Mouse (Mus musculus) hindbrain, embryonic 15.5 days (tissue): ENCODE results near the gene Efna5. TPM values are rescaled to one million over a fixed set of nuclear protein-coding genes. Genes with fewer than 3 reads are reported as not detected.

Experiments used
- ATAC-seq: fragments of 200-750 bp; cut with Nextera tagmentation; 2 replicates; pipeline ENCODE4 v1.8.0; 2017; ENCODE audit warnings: low read depth, moderate number of reproducible peaks, moderate TSS enrichment; ENCODE audit not compliant: low FRiP score
- H3K27ac ChIP-seq: fragments of 300-500 bp; sonication (generic); replicated peaks from 2 replicates; pipeline ENCODE4 v1.5.1; 2015; ENCODE audit warnings: mild to moderate bottlenecking, inconsistent platforms
- H3K27me3 ChIP-seq: fragments of 300-500 bp; sonication (generic); 2 replicates; pipeline ENCODE4 v1.6.1; 2015; ENCODE audit warnings: control low read depth, inconsistent platforms
- H3K36me3 ChIP-seq: fragments of 300-500 bp; sonication (generic); 2 replicates; pipeline ENCODE4 v1.6.1; 2015; ENCODE audit warnings: control low read depth, inconsistent platforms
- H3K4me1 ChIP-seq: fragments of 300-500 bp; sonication (generic); replicated peaks from 2 replicates; pipeline ENCODE4 v1.6.1; 2015; ENCODE audit warnings: control low read depth, inconsistent platforms
- H3K4me2 ChIP-seq: fragments of 300-500 bp; sonication (generic); 2 replicates; pipeline ENCODE4 v1.6.1; 2015; ENCODE audit warnings: moderate library complexity, mild to moderate bottlenecking, inconsistent platforms
- H3K4me3 ChIP-seq: fragments of 300-500 bp; sonication (generic); 2 replicates; pipeline ENCODE4 v1.5.1; 2015; ENCODE audit warnings: mild to moderate bottlenecking, inconsistent platforms
- H3K9ac ChIP-seq: fragments of 300-500 bp; sonication (generic); 2 replicates; pipeline ENCODE4 v1.6.1; 2015; ENCODE audit warnings: inconsistent platforms
- H3K9me3 ChIP-seq: fragments of 300-500 bp; sonication (generic); 2 replicates; pipeline ENCODE4 v1.6.1; 2016; ENCODE audit warnings: control low read depth, inconsistent platforms
- WGBS: fragments of 180-500 bp; shearing (Covaris S2); methylation state at CpG from one replicate; pipeline ENCODE4 v1.1.7; 2015; 5-methylcytosine and 5-hydroxymethylcytosine counted together
- polyA plus RNA-seq: library from polyadenylated mRNA; unstranded; fragments of >200 nt; fragmentation: Nextera tagmentation; extraction: Ambion mirVana; gene quantifications from 2 replicates; pipeline ENCODE4 v1.2.1, GENCODE M21; 2015

Gene Efna5
- polyA plus RNA-seq, 1 experiment from 2014 or later = 38.5 TPM

DNA sequence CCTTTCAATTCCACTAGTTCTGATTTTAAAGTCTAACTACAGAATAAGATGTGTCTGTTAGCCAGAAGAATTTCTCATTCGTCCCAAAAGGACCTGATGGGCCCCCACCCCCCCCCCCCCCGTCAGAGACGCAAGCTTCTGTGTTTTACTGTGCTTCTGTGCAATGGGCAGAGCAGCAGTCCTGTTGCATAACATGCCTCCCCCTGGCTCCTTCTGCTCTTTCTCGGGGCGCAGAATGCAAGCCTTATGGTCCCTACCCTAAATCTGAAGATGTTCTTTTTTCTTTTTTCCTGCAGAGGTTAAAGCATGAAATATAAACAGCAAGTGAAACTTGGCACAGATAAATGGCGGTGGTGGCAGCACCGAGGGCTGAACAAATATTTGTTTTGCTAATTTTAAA, 224.5 kb downstream of the Efna5 start:
- no peak for ATAC-seq
- peaks cover 38% of the 10 kb centered on the region for H3K4me1 ChIP-seq
- H3K27ac ChIP-seq = no peak overlapping the region
- no peaks in the 10 kb centered on the region for H3K9me3 ChIP-seq
- no peaks in the 10 kb centered on the region for H3K27me3 ChIP-seq
- WGBS = 73% methylated on average over 7 of the region's 7 CpGs
- no peak overlapping the region for H3K4me3 ChIP-seq
- no peaks in the 10 kb centered on the region for H3K36me3 ChIP-seq
- no peak overlapping the region for H3K9ac ChIP-seq
- H3K4me2 ChIP-seq = no peak overlapping the region

DNA sequence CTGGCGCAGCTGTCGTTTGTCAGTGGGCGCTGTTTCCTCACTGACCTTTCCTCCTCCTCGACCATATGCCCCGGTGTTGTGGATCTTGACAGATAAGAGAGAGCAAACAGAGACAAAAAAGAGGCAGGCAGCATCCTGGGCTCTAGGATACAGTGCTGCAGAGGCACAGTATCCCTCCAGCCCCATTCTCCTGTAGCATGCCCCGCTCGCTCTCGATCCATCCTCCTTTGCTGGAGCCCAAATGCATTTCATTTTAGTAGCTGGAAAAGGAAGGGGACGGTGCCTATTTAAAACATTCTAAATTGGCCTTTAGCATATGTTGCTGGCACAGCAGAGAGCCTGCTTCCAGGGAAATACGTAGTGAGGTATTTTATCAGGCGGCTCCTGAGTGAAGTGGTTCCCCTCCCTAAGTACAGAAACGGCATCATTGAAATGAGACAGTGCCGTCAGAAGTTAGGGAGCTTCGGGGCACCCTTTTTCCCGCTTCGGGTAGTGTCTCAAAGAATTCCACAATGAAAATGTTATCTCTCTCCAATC, 225.2 kb downstream of the Efna5 start:
- no peaks in the 10 kb centered on the region for H3K9me3 ChIP-seq
- no peak overlapping the region for H3K27ac ChIP-seq
- no peak for ATAC-seq
- peaks cover 38% of the 10 kb centered on the region for H3K4me1 ChIP-seq
- no peak overlapping the region for H3K9ac ChIP-seq
- H3K27me3 ChIP-seq = no peaks in the 10 kb centered on the region
- H3K4me2 ChIP-seq = no peak overlapping the region
- no peaks in the 10 kb centered on the region for H3K36me3 ChIP-seq
- H3K4me3 ChIP-seq = no peak overlapping the region
- 56% methylated on average over 16 of the region's 16 CpGs for WGBS

DNA sequence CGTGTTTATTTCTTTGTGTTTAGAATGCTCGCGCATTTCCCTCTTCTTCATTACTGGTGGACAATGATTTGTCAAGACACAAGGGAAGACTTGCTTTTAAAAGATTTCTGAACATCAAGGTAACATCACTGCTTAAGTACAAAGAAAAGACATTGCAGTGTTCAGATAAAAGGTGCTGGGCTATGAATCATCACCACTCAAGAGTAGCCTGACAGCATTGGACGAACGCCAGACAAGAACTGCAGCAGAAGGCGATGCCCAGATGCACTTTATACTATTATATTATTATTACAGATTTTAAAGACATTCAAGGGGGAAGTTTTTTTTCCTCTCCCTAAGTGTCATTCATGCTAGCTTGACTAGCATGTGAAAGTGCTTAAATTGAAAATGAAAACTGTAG, 228.7 kb downstream of the Efna5 start:
- H3K27me3 ChIP-seq = no peaks in the 10 kb centered on the region
- H3K9me3 ChIP-seq = no peaks in the 10 kb centered on the region
- H3K27ac ChIP-seq = no peak overlapping the region
- WGBS = 64% methylated on average over 6 of the region's 6 CpGs
- no peak for ATAC-seq
- H3K9ac ChIP-seq = no peak overlapping the region
- no peak overlapping the region for H3K4me3 ChIP-seq
- peaks cover 12% of the 10 kb centered on the region; the same call in 1 of the 2 replicates for H3K4me1 ChIP-seq
- no peaks in the 10 kb centered on the region for H3K36me3 ChIP-seq
- H3K4me2 ChIP-seq = no peak overlapping the region

DNA sequence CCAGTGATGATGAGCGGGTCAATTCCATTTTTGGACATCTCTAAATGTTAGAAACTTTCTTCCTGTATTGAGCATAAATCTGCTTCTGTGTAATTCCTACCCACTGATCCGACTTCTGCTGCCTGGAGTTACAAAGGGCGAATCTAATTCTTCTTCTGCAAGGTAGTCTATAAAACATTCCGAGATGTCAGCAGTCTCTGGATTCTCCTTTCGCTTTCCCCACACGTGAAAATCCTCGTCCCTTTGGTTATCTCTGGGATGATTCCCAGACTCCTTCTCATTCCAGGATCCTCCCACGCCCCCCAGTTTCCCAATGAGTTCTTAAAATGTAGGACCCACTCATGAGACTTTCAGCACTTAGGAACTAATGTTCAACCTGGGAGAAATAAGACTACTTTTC, 229.4 kb downstream of the Efna5 start:
- no peak overlapping the region for H3K4me2 ChIP-seq
- H3K36me3 ChIP-seq = no peaks in the 10 kb centered on the region
- no peak overlapping the region for H3K27ac ChIP-seq
- no peaks in the 10 kb centered on the region for H3K9me3 ChIP-seq
- no peaks in the 10 kb centered on the region for H3K27me3 ChIP-seq
- H3K4me1 ChIP-seq = peaks cover 12% of the 10 kb centered on the region; the same call in 1 of the 2 replicates
- 83% methylated on average over 8 of the region's 8 CpGs for WGBS
- H3K4me3 ChIP-seq = no peak overlapping the region
- H3K9ac ChIP-seq = no peak overlapping the region
- no peak for ATAC-seq

DNA sequence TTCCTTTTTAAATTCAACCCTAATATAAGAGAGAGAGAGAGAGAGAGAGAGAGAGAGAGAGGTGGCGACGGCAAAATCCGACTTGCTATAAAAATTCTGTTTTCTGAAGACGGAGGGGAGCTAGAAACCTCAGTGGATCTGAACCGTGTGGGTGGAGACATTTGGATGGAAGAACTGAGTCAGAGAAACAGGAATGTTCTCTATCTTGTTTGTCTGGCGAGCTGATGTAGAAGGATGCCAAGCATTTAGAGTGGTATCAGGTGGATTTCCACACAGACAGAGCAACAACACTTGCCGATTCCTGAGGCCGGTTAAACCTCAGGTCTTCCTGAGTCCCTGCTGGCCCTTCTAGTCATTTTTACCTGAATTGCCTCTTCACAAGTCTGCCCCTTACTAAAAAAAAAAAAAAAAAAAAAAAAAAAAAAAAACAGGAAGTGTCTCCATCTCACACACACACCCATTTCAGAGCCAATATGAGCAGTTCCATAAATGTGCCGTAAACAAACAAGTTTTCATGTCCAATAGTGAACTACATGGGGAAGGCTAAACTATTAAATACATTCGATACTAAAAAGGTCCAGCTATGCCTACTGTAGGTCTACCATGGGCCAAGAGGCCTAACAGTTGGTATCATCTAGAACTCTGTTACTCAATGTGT, 231.7 kb downstream of the Efna5 start:
- ATAC-seq = no peak
- 91% methylated on average over 10 of the region's 10 CpGs for WGBS

DNA sequence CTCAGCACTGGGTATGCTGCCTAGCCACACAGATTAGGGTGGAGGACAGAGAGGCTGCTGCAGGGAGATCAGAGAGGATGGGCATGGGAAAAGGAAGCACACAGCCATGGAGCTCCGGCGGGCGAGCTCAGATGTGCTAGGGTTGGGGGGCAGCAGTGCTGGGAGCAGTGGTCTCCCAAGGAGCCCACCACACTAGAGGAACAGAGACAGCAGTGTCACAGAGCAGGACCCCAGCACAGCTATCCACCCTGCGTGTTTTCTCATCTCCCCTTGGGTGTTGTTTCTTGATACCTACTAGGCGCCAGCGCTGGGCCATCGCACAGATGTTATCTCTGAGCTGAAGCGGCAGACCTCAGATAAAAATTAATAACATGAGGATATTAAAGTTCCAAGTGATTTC, 234.3 kb downstream of the Efna5 start:
- Histone ChIP-seq H3K27me3 (no peaks in the 10 kb centered on the region), H3K27ac (no peak overlapping the region), H3K9me3 (no peaks in the 10 kb centered on the region), H3K36me3 (no peaks in the 10 kb centered on the region), H3K4me3 (no peak overlapping the region), H3K4me1 (no peaks in the 10 kb centered on the region), H3K9ac (no peak overlapping the region), H3K4me2 (no peak overlapping the region)
- WGBS = 84% methylated on average over 8 of the region's 8 CpGs
- no peak for ATAC-seq

More for the DNA sequence above, 231.7 kb downstream of the Efna5 start:
- no peaks in the 10 kb centered on the region for H3K4me1 ChIP-seq
- no peaks in the 10 kb centered on the region for H3K27me3 ChIP-seq
- no peak overlapping the region for H3K4me3 ChIP-seq
- no peak overlapping the region for H3K27ac ChIP-seq
- H3K4me2 ChIP-seq = no peak overlapping the region
- H3K9me3 ChIP-seq = no peaks in the 10 kb centered on the region
- H3K9ac ChIP-seq = no peak overlapping the region
- H3K36me3 ChIP-seq = no peaks in the 10 kb centered on the region

DNA sequence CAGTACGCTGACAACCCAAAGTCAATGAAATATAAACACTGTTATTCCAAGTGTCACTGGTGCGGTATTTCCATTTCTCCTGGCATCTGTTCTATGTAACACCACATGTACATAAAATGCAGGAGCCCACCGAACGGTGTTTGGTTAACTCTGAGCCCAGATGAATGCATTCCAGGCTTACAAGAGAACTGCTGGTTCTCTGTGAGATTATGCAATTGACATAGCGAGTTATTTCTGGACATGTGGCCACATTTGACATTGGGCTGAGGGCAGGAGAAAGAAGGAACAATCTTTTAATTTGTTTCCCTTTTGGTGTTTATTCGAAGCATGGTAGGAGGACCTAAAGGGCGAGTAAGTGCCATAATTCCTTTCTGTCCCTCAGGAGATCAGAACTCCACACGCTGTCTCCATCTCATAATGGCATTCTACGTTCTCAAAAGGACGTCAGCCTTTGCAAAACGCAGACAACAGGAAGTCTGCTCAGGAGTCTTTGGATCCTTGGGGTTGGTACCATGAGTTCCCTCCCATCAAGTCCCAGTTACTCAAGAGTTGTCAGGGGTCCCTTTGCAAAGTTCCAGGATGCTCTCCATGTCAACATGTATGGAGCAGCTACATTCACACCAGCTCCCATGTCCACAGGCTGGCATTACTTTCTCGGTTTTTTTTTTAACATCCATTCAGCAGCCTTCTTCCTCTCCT, 238.5 kb downstream of the Efna5 start:
- Histone ChIP-seq H3K27me3 (no peaks in the 10 kb centered on the region), H3K36me3 (no peaks in the 10 kb centered on the region), H3K4me1 (no peaks in the 10 kb centered on the region), H3K4me2 (no peak overlapping the region), H3K27ac (no peak overlapping the region), H3K9ac (no peak overlapping the region), H3K4me3 (no peak overlapping the region), H3K9me3 (no peaks in the 10 kb centered on the region)
- WGBS = 77% methylated on average over 12 of the region's 12 CpGs
- ATAC-seq = no peak

DNA sequence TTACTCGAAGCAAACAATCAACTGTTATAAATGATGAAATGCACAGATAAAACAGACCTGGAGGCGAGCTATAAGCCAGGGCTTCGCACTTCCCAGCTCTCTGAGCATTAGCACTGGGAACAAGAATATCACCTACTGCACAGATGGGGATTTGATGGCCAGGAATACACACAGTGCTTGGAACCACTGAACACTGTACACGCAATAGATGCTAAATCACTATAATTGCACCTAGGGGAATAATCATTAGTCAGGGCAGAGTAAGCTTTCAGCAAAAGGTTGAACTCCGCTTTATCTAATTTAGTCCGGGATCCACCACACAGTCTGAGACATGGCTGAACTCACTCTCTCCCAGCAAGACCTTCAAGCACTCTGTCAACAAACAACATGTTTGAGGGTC, 240.5 kb downstream of the Efna5 start:
- H3K4me1 ChIP-seq = no peaks in the 10 kb centered on the region
- H3K4me2 ChIP-seq = no peak overlapping the region
- no peak overlapping the region for H3K9ac ChIP-seq
- H3K4me3 ChIP-seq = no peak overlapping the region
- no peaks in the 10 kb centered on the region for H3K36me3 ChIP-seq
- no peak overlapping the region for H3K27ac ChIP-seq
- H3K9me3 ChIP-seq = no peaks in the 10 kb centered on the region
- 58% methylated on average over 6 of the region's 6 CpGs for WGBS
- ATAC-seq = peak; percentile 59; the same call in 1 of the 2 replicates
- H3K27me3 ChIP-seq = no peaks in the 10 kb centered on the region

DNA sequence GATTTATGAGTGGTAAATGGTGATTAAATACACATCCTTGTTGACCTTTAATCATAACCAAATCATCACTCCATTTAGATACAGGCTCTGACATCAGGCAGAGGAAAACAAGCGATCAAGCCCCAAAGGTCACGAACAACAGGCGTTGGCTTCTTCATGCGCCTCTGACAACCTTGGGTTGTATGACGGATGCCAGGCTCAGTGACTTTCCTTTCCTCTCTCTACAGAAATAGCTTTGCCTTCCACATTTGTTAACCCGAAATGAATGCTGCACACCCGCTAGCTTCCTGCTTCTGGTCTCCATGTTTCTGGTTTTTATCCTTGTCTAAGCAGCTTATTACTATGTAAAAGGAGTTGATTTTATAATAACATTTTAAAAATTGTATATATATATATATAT, 244.2 kb downstream of the Efna5 start:
- Histone ChIP-seq H3K9ac (no peak overlapping the region), H3K9me3 (no peaks in the 10 kb centered on the region), H3K4me1 (no peaks in the 10 kb centered on the region), H3K36me3 (no peaks in the 10 kb centered on the region), H3K27ac (no peak overlapping the region), H3K4me3 (no peak overlapping the region), H3K27me3 (no peaks in the 10 kb centered on the region), H3K4me2 (no peak overlapping the region)
- WGBS = 91% methylated on average over 7 of the region's 7 CpGs
- ATAC-seq = no peak

DNA sequence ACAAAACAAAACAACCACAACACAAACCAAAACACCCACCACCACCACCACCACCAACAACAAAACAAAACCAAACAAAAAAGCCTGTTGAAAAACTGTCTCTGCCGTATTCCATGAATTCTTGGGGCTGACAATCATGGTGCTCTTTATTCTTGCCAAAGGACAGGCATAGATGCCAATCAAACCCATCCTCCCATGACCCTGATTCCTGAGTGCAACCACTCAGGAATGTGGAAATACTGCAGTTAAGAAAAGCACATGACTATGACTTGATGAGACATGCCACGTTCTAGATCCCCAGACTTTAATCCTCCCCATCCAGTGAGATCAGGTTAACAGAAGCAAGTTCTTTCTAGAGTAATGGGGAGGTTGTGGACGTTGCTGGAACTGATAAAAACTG, 246.2 kb downstream of the Efna5 start:
- Histone ChIP-seq H3K4me1 (no peaks in the 10 kb centered on the region), H3K9me3 (no peaks in the 10 kb centered on the region), H3K27ac (no peak overlapping the region), H3K9ac (no peak overlapping the region), H3K36me3 (no peaks in the 10 kb centered on the region), H3K4me3 (no peak overlapping the region), H3K27me3 (no peaks in the 10 kb centered on the region), H3K4me2 (no peak overlapping the region)
- WGBS = 82% methylated on average over 3 of the region's 3 CpGs
- ATAC-seq = no peak

DNA sequence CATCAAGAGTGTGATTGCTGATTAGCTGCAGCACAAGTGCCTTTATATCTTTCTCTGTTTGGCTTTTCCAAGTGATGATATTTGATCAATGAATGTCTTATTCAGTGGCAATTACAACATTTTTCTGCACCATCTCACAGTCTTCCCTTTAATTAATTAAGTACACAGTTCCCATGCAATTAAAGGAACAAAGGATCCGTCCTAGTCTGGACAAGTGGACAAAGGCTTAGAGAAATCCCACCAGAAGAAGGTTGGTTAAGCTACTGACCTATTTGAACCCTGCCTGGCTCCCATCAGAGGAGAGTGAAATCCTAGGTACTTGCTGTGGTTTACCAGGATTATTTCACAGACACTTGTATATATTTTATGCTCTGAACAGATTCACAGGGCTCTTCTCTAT, 252.6 kb downstream of the Efna5 start:
- H3K4me2 ChIP-seq = no peak overlapping the region
- H3K9me3 ChIP-seq = no peaks in the 10 kb centered on the region
- H3K4me3 ChIP-seq = no peak overlapping the region
- peaks cover 19% of the 10 kb centered on the region for H3K4me1 ChIP-seq
- H3K9ac ChIP-seq = no peak overlapping the region
- 49% methylated on average over 1 of the region's 1 CpGs for WGBS
- H3K27ac ChIP-seq = no peak overlapping the region
- no peaks in the 10 kb centered on the region for H3K36me3 ChIP-seq
- no peaks in the 10 kb centered on the region for H3K27me3 ChIP-seq
- no peak for ATAC-seq

DNA sequence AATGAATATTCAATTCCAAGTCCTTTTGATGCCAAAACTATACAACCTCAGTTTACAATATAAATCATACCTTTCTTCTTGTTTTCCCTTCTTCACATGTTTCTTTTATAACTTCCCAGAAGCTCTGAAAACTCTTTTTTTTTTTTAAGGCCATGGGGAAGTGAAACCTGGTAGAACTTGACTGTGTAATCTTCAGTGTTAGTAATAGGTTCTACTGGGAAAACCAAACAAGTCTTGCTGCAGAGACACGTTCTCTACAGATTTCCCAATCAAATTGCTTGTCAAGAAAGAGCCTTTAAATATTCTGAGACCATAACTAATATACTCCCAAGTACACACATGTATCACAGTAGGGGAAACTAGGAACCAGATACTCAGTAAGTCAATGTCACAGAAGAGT, 253.6 kb downstream of the Efna5 start:
- no peaks in the 10 kb centered on the region for H3K9me3 ChIP-seq
- ATAC-seq = no peak

More for the DNA sequence above, 253.6 kb downstream of the Efna5 start:
- 87% methylated on average over 1 of the region's 1 CpGs for WGBS
- H3K27me3 ChIP-seq = no peaks in the 10 kb centered on the region
- peaks cover 19% of the 10 kb centered on the region for H3K4me1 ChIP-seq
- no peak overlapping the region for H3K27ac ChIP-seq
- no peaks in the 10 kb centered on the region for H3K36me3 ChIP-seq
- no peak overlapping the region for H3K4me2 ChIP-seq
- H3K9ac ChIP-seq = no peak overlapping the region
- H3K4me3 ChIP-seq = no peak overlapping the region
